Mouse (Mus musculus): ENCODE results near the gene Dnaaf5.

Gene Dnaaf5

DNA sequence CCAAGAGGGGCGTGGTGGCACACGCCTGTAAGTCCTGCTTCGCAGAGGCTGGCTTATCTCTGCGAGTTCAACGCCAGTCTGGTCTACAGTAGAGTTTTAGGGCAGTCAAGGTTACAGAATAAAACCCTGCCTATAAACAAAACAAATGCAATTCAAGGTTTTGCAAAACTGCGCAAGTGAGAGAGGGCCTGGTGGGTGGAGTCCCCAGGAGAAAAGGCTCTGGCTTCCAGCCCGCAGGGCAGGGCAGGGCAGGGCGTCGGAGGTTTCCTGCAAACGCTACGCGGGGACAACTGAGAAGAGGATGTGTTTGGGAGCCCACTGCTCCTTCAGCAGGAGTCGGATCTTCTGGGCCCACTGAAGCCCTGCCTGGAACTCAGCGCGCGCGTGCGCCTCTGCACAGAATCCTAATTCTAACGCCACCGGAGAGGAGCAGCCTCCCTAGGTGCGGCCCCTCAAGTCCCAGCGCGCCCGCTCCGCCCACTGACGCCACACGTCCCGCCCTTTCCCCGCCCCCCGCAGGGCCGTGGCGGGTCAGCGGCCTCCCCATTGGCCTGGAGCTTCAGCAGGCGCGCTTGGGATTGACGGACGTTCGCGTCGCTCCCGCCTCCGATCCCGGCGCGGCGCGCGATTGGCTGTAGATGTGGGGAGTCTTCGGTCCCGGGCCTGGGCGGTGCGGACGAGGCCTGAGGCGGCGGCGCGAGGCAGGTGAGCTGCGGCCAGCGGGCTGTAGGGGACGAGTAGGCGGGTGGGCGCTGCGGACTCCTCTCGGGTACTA is 50.2 kb downstream of the Dnaaf5 start, which contains the start of gene Sun1:
Sun1 (plus strand) TSS at position 643 of the 775 bp plus-strand sequence.
- DNase-seq = peak; percentile 98

DNA sequence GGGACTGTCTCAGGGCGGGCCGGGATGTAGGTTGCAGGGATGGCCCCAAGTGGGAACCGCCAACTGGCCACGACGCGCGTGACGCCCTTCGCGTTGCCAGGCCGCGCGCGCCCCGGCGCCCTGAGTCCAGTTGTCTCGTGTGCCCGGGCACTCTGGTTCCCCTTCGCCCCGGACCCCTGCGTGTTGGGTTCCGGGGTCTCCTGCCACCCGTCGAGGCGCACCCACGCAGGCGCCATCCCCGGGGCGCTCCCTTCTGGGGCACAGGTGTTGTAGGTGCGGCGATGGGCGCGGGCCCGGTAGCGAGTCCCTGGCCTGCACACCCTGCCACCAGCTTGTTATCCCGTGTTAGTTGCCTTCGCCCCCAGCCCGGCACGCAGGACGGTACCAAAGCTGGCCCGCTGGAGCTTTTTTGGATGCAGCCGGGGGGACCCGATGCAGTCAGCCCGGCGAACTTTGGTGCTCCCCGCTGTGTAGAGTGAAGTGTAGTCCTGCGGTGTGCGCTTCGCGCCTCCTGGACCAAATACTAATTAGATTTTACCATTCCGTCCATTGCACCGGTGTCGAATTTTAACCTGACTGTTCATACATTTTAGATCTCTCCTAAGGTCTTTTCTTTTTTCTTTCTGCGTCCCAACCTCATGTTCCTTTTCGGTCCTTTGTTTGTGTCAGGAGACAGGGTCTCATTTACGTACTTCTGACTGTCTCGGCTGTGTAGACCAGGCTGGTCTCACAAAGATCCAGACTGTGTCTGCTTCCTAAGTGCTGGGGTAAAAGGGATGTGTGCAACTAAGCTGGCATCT is 50.9 kb downstream of the Dnaaf5 start:
- no peak for DNase-seq

DNA sequence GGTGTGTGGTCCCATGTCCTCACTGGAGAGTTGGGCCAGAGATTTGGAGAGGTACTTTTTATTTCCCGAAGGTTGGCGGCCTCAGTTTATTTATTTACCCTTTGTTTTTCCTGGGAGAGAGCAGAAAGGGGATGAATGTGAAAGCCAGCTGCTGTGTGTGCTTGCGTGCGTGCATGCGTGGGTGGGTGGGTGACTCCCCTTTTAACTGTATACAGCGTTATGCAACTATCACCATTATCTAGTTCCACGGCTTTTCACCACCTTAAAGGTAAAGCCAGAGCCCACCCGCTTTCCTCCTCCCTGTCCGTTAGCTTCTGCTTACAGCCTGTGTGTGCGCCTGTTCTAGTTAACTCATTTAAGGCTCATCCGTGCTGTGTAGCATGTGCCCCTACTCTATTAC is 52.1 kb downstream of the Dnaaf5 start:
- no peak for DNase-seq

DNA sequence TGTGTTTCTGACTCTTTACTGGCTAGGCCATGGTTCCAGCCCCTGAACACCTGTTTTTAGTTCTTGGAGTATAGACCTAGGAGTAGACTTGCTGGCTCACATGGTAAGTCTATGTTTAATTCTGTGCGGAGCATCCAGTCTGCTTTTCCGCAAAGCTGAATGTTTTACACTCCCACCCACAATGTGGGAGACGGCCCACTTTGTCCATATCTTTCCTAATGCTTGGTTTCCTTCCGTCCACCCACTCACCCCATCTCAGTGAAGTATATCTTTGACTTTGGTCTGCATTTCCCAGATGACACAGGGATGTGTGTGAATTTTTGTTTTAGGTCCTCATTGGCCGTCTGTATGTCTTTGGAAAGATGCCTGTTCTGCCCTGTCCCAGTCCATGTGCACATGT is 53.3 kb downstream of the Dnaaf5 start:
- no peak for DNase-seq

DNA sequence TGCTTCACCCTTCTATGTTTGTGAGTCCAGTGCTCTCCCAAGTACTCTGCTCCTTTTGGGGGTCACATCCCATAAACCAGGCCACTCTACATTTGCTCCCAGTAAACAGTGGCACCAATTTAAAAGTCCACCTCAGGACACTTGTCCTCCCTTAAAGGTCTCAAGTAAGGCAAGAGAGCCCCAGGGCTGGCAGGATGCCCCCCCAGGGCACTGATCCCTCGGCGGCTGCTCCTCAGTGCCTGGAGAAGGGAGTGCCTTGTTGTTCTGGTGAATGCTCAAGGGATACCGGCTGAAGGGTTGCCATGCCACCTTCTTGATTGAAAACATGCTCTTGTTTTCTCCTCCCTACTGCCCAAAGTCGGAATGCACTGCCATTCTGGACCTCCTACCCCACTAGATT is 56.1 kb downstream of the Dnaaf5 start:
- no peak for DNase-seq

DNA sequence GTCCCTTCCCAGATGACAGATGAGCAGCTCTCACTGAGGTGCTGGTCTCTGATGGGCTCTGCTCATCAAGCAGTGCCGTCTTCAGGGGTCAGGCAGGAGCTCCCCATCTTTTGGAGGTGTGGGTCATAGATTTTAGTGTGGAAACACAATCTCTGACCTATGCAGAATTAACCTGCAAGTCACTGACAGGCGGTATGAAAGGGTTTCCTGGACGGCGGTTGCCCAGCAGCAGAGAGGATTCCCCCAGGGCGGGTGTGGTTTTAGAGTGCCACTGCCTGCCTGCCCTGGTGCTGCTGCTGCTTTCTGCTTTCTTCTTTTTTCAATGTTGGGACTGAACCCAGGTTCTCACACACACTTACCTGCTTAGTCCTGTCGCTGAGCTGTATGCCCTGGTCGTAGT is 56.5 kb downstream of the Dnaaf5 start:
- DNase-seq = no peak

DNA sequence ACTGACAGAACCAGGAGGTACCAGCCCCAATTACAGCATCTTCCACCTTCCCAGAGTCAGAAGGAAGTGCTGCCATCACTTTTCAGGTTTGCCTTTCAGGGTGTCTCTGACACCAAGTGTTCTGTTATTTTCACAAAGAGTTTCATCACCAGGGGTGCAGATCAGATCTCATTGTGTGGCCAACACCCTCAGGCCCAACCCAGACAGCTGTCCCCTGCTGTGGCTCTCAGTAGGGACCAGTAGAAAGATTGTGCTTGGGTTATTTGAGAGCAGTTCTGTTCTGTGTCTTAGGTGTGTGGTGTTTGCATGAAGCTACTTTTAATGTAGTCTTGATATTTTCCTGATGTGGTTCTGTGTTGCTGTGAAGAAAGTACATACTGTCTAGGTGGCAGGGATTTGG is 58.2 kb downstream of the Dnaaf5 start:
- DNase-seq = no peak

DNA sequence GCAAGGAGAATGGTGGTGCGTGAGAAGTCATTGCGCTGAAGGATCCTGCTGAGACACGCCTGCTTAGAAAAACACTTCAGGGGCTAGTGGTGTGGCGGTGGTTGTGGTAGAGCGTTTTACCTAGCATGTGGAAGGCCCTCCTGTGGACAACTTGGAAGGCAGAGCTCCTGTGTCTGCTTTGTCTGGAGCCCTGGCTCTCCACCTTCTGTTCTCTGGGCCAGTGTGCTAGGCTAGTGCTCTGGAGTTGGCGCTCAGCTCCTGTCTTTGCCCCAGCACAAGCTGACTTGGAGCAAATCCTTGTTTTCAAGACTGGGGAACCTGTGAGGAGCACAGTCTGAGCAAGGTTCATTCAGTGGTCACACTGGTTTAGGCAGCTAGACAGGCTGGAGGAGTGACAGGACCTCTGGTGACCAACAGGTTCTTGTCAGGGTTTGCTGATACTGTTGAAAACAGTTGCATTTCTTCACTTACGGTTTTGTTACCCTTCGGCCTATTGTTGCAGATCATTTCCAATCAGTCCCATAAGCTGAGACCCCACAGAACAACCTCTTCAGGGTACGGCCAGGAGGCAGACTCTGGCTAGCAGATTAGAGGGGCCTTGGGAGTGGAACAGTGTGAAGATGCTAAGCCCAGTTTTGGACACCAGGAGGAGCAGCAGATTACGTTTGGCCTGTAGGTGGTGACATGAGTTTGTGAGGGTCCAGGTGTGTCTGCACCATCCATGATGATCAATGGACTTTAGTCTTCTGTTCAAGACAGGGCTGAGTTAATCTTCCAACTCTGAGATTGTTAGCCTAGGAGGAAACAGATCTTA is 59.1 kb downstream of the Dnaaf5 start:
- peak; percentile 34 for DNase-seq

DNA sequence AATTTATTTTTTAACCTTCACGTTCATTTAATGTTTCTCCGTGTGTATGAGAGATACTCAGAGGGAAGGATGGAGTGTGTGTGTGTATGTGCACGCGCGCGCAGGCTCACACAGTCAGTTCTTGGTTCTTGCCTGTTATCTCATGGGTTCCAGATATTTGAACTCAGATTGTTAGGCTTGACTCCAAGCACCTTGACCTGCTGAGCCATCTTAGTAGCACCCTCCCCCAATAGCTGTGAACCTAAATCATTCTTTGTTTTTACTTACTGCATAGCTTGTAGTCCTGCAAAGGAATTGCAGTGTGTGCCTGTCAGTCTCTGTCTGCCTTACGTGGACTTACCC is 59.6 kb downstream of the Dnaaf5 start:
- no peak for DNase-seq

DNA sequence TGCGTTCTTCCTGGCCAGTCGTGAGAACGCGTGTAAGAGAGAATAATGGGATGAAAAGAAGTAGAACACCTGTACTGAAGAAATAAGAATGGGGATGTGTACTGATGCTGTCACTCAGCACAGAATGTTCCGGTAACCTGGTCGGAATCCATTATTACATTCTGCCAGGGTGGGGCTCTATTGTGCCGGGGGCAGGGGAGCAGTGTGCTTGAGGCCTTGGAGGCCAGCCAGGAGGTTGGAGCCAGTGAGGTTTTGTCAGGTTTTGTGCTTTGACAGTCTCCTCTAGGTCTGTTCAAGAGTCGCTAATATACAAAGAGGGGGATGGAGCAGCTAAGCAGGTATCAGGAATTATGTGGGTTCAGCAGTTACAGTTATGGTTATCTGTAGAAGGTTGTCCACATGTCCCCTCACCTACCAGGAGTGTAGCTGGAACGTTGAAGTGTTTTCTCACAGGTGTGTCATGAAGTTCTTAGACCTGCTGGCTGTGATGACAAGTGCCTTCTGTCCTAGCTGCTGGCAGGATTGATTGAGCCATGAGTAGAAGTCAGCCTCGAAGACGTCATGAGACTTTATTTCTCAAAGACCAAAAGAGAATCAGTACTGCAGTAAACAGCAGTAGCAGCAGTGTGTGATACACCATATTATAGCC is 61.8 kb downstream of the Dnaaf5 start:
- no peak for DNase-seq

DNA sequence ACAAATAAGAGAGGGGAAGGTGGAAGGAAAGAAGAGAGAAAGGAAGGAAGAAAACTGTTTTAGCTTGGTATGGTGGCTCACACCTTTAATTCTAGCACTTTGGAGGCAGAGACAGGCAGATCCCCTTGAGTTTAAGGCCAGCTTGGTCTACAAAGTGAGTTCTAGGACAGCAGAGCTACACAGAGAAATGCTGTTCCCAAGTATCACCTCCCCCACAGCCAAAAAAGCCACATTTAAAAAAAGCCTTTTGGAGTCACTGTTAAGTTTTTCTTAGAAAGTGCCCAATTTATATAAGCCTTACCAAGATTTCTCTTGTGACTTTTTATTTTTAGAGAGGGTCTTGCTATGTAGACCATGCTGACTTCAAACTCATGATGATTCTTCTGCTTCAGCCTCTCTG is 64.3 kb downstream of the Dnaaf5 start:
- DNase-seq = no peak

DNA sequence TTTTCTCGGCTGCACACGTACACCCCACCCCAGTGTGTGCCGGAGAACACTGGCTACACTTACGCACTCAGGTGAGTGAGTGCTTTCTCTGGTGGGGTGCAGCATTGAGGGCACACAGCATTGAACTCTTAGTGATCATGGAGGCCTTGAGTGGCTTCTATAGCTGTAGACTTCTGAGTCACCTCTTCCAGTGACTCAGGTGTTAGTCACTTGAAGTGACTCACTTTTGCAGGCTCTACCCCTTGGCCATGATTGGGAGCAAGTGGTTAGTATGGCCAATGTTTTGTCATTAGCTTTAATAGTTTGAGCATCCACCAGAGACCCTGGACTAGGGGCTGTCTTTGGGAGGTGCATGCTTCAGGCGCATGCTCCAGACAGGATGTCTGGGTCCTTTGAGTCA is 65.2 kb downstream of the Dnaaf5 start:
- no peak for DNase-seq

DNA sequence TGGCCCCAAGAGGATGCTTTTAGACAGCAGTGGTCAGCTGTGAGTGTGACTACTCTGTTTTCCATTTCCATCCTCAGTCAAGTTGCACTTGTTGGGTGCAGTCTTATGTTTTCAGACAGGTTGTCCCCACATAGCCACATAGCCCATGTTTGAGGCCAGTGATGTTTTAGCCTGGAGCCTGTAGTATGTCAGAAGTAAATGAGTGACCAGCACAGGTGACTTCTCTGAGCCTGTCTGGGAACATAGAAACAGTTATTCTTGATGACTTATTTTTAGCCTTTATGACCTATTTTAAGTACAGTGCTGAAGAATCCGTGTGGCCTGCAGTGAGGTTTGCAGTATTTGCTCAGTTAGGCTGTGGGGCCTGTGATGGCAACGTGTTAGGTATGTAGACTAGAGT is 66.1 kb downstream of the Dnaaf5 start:
- DNase-seq = no peak

DNA sequence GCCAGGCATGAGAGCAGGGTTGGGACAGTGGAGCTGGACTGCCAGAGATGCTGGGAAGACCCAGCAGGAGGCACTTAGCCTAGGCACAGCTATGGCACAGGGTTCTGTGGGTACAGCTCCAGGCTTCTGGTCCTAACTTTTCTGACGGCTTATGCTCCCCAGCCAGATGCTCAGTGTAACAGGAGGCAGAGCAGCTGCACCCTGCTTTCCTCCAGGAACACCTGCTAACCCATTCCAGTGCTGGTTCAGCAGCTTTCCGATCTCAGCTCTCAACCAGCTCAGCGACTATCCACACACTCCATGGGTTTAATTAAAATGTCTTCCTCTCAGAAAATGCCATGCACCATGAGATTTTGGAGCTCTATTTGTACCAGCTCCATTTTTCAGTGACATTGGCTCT is 66.8 kb downstream of the Dnaaf5 start:
- DNase-seq = no peak

DNA sequence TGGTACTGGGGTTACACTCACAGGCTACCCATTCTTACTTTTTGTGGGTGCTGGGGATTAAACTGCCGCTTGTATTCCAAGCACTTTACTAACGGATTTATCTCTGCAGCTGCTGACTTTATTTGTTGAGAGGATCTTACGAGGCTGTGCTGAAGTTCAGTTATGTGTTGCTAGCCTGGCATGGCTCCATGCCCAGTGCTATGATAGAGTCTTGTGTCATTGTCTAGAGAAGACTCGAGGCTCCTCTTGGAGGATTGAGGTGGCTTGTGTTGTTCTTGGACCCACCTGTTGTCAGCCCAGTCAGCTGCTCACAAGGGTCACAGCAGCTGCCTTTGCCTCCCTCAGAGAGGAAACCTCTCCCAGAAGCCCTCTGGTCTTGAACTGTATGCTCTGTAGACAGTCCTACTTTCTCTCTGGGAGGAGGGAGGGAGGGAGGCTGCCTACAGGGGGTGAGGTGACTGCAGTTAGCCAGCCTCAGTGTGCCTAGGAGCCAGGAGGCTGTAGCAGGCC is 70.0 kb downstream of the Dnaaf5 start:
- no peak for DNase-seq

DNA sequence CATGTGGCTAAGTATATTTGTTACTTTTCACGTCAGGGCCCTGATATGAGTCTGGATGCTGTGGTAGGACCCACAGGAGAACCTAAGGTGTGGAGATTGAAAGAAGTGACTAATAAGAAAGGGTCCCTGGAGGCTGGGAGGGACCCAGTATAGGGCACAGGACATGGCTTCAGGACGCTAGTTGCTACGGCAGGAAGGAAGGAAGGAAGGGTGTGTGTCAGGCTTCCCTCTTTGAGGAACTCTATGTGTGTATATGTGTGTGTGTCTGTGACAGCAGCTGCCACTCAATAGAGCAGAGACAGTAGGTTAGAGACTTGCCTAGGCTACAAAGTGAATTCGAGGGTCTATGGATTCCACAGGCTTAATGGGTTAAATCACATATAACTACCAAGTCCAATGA is 70.6 kb downstream of the Dnaaf5 start:
- DNase-seq = peak; percentile 47

DNA sequence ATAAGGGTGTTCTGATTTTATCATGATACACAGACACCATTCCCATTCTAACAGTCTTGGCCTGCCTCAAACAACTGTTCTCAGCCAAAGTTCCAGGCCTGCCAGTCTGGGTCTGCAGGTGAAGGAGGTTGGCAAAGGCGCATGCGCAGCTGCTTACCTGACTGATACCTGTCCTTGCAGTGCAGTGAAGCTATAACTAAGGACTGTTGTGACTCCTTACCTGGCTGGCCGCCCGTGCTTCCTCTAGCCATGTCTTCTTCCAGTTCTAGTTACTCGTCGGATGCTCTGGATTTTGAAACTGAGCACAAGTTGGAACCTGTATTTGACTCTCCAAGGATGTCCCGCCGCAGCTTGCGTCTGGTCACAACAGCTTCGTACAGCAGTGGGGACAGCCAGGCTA is 73.3 kb downstream of the Dnaaf5 start:
- no peak for DNase-seq

DNA sequence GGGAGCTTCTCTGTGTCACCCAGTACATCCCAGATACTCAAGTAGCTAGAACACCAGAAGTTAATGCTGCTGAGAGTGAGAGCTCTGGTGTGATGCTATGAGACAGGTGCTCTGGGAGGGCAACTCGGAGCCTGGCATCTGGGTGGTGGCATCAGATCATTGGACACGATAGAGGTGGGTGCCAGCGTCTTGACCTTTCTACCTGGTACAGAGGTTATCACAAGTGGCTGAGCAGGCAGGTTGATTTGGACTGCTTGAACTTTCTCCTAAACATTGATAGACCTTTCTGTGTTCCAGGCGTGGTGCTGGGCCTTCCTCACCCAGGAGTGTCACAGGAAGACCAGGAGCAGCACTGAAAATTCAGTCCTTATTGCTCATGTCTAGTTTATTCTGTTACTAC is 77.2 kb downstream of the Dnaaf5 start:
- peak; percentile 54 for DNase-seq

DNA sequence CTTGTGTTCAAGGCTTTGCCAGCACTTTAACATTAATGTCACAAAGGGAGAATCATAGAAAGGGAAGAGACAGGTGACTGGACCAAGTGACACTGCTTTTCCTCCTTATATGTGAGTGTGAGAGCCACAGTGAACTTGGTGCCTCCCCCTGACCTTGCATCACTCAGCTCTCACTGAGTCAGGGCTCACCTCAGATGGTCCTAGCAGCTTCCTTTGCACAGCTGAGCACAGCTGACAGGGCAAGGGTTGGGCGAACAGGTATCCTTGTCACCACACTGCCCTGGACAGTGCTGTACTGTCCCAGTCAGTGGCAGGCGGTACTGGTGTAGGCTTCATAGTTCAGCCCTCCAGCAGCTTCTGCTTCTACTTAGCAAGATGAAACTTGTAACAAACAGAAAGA is 77.6 kb downstream of the Dnaaf5 start:
- no peak for DNase-seq

DNA sequence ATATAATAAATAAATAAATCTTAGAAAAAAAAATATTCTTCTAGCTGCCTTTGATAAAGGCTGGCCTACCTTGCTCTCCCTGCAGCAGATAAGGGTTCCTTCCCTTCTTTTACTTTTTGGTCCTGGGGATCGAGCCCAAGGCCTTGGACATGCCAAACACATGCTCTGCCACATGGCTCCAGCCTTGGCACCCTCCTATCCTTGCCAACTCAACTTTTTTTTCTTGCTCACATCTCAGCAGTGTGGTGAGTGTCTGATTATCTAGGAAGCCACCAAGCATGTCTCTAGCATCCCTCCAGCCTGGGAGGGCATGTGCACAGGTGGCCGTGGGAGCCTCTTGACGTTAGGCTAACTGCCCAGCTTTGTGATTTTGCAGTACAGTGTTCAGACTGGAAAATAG is 78.3 kb downstream of the Dnaaf5 start:
- no peak for DNase-seq

DNA sequence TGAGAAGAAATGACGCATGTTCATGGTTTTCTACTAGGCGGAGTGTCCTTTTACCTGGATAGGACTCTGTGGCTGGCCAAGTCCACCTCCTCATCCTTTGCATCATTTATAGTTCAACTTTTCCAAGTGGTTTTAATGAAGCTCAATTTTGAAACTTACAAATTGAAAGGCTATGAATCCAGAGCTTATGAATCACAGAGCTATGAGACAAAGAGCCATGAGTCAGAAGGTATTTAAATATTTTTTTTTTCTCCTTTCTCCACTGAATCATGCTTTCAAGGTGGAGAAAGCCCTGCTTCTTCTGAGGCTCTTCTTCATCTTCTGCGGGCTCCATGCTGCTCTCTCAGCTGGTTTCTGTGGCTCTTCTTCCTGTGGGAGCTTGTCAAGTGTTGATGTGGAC is 79.7 kb downstream of the Dnaaf5 start:
- no peak for DNase-seq

DNA sequence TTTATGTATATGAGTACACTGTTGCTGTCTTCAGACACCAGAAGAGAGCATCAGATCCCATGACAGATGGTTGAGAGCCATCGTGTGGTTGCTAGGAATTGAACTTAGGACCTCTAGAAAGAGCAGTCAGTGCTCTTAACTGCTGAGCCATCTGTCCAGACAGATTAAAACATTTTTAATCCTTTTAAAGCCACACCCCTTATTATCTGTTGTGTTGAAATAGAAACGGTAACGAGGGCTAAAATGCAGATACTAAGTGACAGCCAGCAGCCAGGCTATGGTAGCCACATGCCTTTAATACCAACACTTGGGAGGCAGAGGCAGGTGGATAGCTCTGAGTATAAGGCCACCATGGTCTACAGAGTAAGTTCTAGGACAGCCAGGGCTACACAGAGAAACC is 82.1 kb downstream of the Dnaaf5 start:
- no peak for DNase-seq

DNA sequence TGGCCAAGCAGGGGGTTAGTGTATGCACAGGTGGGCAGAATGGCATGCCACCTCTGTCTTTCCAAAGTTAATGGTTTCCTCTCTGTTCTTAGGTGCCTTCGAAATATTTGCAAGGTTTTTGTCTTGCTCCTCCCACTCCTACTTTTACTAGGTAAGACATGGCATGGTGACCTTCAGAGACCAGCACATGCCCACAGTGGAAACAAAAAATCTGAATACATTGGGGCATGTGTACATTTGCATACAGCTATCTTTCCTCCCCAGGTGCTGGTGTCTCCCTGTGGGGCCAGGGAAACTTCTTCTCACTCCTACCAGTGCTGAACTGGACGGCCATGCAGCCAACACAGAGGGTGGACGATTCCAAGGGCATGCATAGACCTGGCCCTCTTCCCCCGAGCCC is 84.4 kb downstream of the Dnaaf5 start:
- DNase-seq = no peak
